Mouse (Mus musculus): ENCODE data around the gene Plbd1. TPM values are rescaled to one million over a fixed set of nuclear protein-coding genes. Genes with fewer than 3 reads are reported as not detected.

The Plbd1 gene
- total RNA-seq, 4 experiments from 2014 or later: 0.27 TPM; not detected in 3

Other genes with a start within 250 kb of the Plbd1 start
- gene E330021D16Rik, start 246.4 kb downstream of the Plbd1 start, total RNA-seq (2022): not detected
- 100 to 1,000 TPM in 1 of 4 experiments, 10 to 100 TPM in 3; 90.9 to 100 (median 97.0) TPM for gene Atf7ip, start 155.8 kb downstream of the Plbd1 start, total RNA-seq (2022)
- under 1 TPM; 0.41 to 0.76 (median 0.63) TPM for gene Gucy2c, start 119.8 kb upstream of the Plbd1 start, total RNA-seq (2022)
- gene Hist4h4, start 142.5 kb upstream of the Plbd1 start, total RNA-seq (2022): 10 to 100 TPM in 2 of 4 experiments, 1 to 10 TPM in 2; 9.3 to 12.4 (median 10.3) TPM
- gene H2afj, start 146.3 kb upstream of the Plbd1 start, total RNA-seq (2022): 10 to 100 TPM; 41.1 to 66.0 (median 50.4) TPM
- 1 to 10 TPM; 2.3 to 4.3 (median 3.3) TPM for gene BC049715, start 165.7 kb upstream of the Plbd1 start, total RNA-seq (2022)
- 100 to 1,000 TPM; 115 to 129 (median 123) TPM for gene Wbp11, start 166.3 kb upstream of the Plbd1 start, total RNA-seq (2022)
- gene Smco3, start 173.5 kb upstream of the Plbd1 start, total RNA-seq (2022): 10 to 100 TPM in 2 of 4 experiments, 1 to 10 TPM in 2; 7.3 to 13.2 (median 10.2) TPM
- gene Art4, start 195.8 kb upstream of the Plbd1 start, total RNA-seq (2022): under 1 TPM in 1 of 4 experiments, not detected in 3; 0.13 TPM
- 10 to 100 TPM; 34.6 to 42.2 (median 40.3) TPM for gene Mgp, start 213.9 kb upstream of the Plbd1 start, total RNA-seq (2022)